Mouse (Mus musculus): ENCODE measurements around the gene Gm5617. TPM values are rescaled to one million over a fixed set of nuclear protein-coding genes. Genes with fewer than 3 reads are reported as not detected.
"Not testable (repeated sequence)": the region's sequence is repeated elsewhere in the genome, so short reads cannot be mapped to it uniquely, and the experiment has no call there.

The Gm5617 gene
- polyA plus RNA-seq, 2 experiments: 10.5 to 19.3 TPM

DNA sequence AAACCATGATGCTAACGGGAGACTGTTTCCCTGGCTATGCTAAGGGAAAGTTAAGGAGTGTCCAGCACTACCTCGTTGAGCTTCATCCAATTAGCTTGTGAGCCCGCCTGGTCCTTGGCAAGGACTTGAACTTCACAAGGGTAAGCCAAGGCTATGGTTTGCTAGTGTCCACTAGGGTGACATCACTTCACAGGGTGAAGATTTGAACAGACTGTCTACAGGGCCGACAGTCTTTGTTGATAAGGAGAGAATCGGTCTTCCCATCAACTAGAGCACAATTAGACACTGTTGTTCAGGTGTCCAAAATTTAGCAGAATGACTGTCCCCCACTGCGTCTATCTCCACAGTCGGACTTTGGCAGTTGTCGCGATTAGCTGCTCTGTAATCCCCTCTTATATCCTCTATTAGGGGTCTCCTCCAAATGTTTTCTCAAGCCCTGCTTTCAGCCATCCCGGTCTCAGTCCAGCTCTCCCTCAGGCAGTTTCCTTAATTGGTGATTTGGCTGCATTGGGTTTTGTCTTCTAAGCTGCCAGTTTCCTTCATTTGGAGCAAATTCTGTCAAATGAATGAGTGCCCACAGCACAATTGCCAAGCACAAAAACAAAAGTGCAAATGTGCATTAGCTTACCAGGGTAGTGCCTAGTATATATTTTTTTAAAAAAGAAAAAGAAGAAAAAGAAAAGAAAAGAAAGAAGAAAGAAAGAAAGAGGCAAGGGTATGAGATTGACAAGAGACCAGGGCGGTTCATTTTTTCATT lies 21.6 kb downstream of the Gm5617 start:
- H3K36me3 ChIP-seq (replicated peaks; ENCODE audit: control insufficient read depth, insufficient read depth, low read depth): no peaks in the 10 kb centered on the region
- H3K27me3 ChIP-seq (ENCODE audit: control insufficient read depth, insufficient read depth, low read length): no peaks in the 10 kb centered on the region
- 69% methylated on average over 11 of the region's 11 CpGs for WGBS (ENCODE audit: insufficient replicate concordance)
- H3K9me3 ChIP-seq (ENCODE audit: control insufficient read depth, low read length): no peaks in the 10 kb centered on the region
- H3K4me1 ChIP-seq (replicated peaks; ENCODE audit: control insufficient read depth in 2 of 2, insufficient read depth in 2 of 2, low read length in 1 of 2): no peaks in the 10 kb centered on the region
- no peak overlapping the region for H3K27ac ChIP-seq
- ATAC-seq (ENCODE audit: insufficient read depth) (no peak), DNase-seq (ENCODE audit: low read depth in 3 of 3, low spot score in 3 of 3) (no peak)
- TF ChIP-seq CTCF (IDR thresholded peaks at IDR 0.05; ENCODE audit: low read depth) (no peak), EP300 (IDR thresholded peaks at IDR 0.05; ENCODE audit: low read depth) (no peak)
- H3K4me3 ChIP-seq (ENCODE audit: insufficient read depth in 1 of 2, low read depth in 2 of 2, low read length in 2 of 2): no peak overlapping the region
- no peak overlapping the region for H3K9ac ChIP-seq (replicated peaks)
- no peak overlapping the region for H3K4me2 ChIP-seq (ENCODE audit: low read depth)

DNA sequence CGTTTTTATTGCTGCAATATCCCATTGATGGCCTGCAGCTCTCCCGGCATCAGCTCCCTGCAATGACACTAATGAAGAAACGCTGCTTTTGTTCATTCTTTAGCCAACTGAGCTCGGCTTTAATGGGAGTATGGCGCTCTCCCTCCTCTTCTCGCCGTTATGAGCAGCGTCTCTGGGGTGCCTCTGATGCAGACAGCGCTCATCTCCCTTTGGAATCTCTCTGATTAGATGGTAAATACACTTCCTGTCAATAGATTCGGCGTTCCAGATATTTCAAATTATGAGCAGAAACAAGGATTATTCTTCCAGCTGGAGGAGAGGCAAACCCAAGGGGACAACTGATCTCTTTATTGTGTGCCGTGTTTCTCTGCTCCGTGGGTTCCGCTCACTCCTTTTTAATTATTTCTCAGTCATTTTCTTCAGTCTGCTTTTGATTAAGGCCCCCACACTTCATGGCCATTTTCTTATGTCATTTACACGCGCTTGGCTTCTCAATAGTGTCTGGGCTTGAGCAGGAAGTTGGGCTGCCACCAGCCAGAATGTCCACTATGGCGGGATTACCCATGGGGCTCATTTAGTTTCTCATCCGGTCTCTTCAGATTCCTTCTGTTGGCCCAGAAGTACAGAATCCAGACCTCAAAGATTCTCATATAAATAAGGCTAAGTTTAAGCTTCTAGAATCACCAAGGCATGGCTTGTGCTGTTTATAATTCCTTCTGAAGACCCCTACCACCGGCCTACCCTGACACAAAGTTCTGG lies 22.3 kb downstream of the Gm5617 start:
- Histone ChIP-seq H3K27me3 (ENCODE audit: control insufficient read depth, insufficient read depth, low read length) (no peaks in the 10 kb centered on the region), H3K4me1 (replicated peaks; ENCODE audit: control insufficient read depth in 2 of 2, insufficient read depth in 2 of 2, low read length in 1 of 2) (no peaks in the 10 kb centered on the region), H3K36me3 (replicated peaks; ENCODE audit: control insufficient read depth, insufficient read depth, low read depth) (no peaks in the 10 kb centered on the region), H3K9ac (replicated peaks) (no peak overlapping the region), H3K9me3 (ENCODE audit: control insufficient read depth, low read length) (no peaks in the 10 kb centered on the region), H3K4me3 (ENCODE audit: insufficient read depth in 1 of 2, low read depth in 2 of 2, low read length in 2 of 2) (no peak overlapping the region), H3K4me2 (ENCODE audit: low read depth) (no peak overlapping the region), H3K27ac (no peak overlapping the region)
- TF ChIP-seq EP300 (IDR thresholded peaks at IDR 0.05; ENCODE audit: low read depth) (no peak), CTCF (IDR thresholded peaks at IDR 0.05; ENCODE audit: low read depth) (no peak)
- WGBS (ENCODE audit: insufficient replicate concordance): 72% methylated on average over 19 of the region's 19 CpGs
- ATAC-seq (ENCODE audit: insufficient read depth): no peak
- DNase-seq (ENCODE audit: low read depth in 3 of 3, low spot score in 3 of 3): no peak

DNA sequence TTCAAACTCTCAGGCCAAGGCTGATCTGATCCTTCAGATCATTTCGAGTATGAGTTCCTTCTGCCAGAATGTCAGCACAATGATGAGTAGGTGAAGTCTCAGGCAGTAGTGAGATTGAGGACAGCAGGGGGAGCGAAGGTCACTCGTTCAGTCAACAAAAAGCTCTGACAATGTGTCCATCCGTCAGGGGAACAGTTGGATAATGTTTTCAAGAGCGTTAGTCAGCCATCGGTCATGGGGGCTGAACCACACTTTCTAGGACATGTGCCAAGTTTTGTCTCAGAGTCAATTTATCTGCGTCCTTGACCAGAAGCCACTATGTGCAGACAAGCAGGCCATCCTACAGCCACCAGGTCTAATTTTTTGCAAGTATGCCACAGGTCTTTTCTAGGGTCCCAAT lies 25.2 kb downstream of the Gm5617 start:
- ATAC-seq (ENCODE audit: insufficient read depth); H3K9ac ChIP-seq (replicated peaks); H3K4me3 ChIP-seq (ENCODE audit: insufficient read depth in 1 of 2, low read depth in 2 of 2, low read length in 2 of 2); H3K4me1 ChIP-seq (replicated peaks; ENCODE audit: control insufficient read depth in 2 of 2, insufficient read depth in 2 of 2, low read length in 1 of 2); H3K36me3 ChIP-seq (replicated peaks; ENCODE audit: control insufficient read depth, insufficient read depth, low read depth); DNase-seq (ENCODE audit: low read depth in 3 of 3, low spot score in 3 of 3); H3K27me3 ChIP-seq (ENCODE audit: control insufficient read depth, insufficient read depth, low read length); H3K4me2 ChIP-seq (ENCODE audit: low read depth); H3K27ac ChIP-seq; H3K9me3 ChIP-seq (ENCODE audit: control insufficient read depth, low read length): not testable (repeated sequence)
- no CpG with 5 or more reads among the region's 7 CpGs for WGBS (ENCODE audit: insufficient replicate concordance)

- ATAC-seq (ENCODE audit: insufficient read depth): no peak
- Histone ChIP-seq H3K27me3 (ENCODE audit: control insufficient read depth, insufficient read depth, low read length) (no peaks in the 10 kb centered on the region), H3K4me3 (ENCODE audit: insufficient read depth in 1 of 2, low read depth in 2 of 2, low read length in 2 of 2) (no peak overlapping the region), H3K9ac (replicated peaks) (no peak overlapping the region), H3K27ac (no peak overlapping the region), H3K4me1 (replicated peaks; ENCODE audit: control insufficient read depth in 2 of 2, insufficient read depth in 2 of 2, low read length in 1 of 2) (no peaks in the 10 kb centered on the region), H3K9me3 (ENCODE audit: control insufficient read depth, low read length) (no peaks in the 10 kb centered on the region), H3K36me3 (replicated peaks; ENCODE audit: control insufficient read depth, insufficient read depth, low read depth) (no peaks in the 10 kb centered on the region), H3K4me2 (ENCODE audit: low read depth) (no peak overlapping the region)
- TF ChIP-seq CTCF (IDR thresholded peaks at IDR 0.05; ENCODE audit: low read depth): no peak
- DNase-seq (ENCODE audit: low read depth in 3 of 3, low spot score in 3 of 3): no peak
- 3% methylated on average over 1 of the region's 1 CpGs for WGBS (ENCODE audit: insufficient replicate concordance)
Observed at GRCm38 (mm10) chr9:48525566-48525965, 30.3 kb downstream of the Gm5617 start.

DNA sequence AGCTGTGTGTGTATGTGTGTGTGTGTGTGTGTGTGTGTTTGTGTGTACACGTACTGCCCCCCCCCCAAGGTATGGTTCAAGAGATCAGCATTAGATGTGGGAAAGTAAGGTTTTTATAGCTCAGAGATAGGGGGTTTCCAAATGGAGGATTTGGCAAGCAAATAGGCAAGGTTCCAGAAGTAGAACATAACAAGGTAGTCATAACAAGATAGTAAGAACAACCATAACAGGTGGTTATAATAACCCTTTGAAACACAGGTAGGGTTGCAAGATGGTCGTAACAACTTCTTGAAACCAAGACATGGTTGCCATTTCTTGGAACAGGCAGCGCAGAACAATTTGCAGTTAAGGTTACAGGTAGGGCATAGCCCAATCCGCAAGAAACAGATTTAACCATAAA lies 31.3 kb downstream of the Gm5617 start:
- Histone ChIP-seq H3K4me3 (ENCODE audit: insufficient read depth in 1 of 2, low read depth in 2 of 2, low read length in 2 of 2) (no peak overlapping the region), H3K27ac (no peak overlapping the region), H3K36me3 (replicated peaks; ENCODE audit: control insufficient read depth, insufficient read depth, low read depth) (no peaks in the 10 kb centered on the region), H3K4me1 (replicated peaks; ENCODE audit: control insufficient read depth in 2 of 2, insufficient read depth in 2 of 2, low read length in 1 of 2) (no peaks in the 10 kb centered on the region), H3K4me2 (ENCODE audit: low read depth) (no peak overlapping the region), H3K9ac (replicated peaks) (no peak overlapping the region), H3K9me3 (ENCODE audit: control insufficient read depth, low read length) (no peaks in the 10 kb centered on the region), H3K27me3 (ENCODE audit: control insufficient read depth, insufficient read depth, low read length) (no peaks in the 10 kb centered on the region)
- ATAC-seq (ENCODE audit: insufficient read depth): no peak
- DNase-seq (ENCODE audit: low read depth in 3 of 3, low spot score in 3 of 3): no peak
- WGBS (ENCODE audit: insufficient replicate concordance): 66% methylated on average over 4 of the region's 4 CpGs
- TF ChIP-seq CTCF (IDR thresholded peaks at IDR 0.05; ENCODE audit: low read depth) (no peak), EP300 (IDR thresholded peaks at IDR 0.05; ENCODE audit: low read depth) (no peak)

Data from liver, embryonic 14.5 days (tissue).